Mouse (Mus musculus): Measurements from ENCODE around the gene Aen.

The Aen gene

DNA sequence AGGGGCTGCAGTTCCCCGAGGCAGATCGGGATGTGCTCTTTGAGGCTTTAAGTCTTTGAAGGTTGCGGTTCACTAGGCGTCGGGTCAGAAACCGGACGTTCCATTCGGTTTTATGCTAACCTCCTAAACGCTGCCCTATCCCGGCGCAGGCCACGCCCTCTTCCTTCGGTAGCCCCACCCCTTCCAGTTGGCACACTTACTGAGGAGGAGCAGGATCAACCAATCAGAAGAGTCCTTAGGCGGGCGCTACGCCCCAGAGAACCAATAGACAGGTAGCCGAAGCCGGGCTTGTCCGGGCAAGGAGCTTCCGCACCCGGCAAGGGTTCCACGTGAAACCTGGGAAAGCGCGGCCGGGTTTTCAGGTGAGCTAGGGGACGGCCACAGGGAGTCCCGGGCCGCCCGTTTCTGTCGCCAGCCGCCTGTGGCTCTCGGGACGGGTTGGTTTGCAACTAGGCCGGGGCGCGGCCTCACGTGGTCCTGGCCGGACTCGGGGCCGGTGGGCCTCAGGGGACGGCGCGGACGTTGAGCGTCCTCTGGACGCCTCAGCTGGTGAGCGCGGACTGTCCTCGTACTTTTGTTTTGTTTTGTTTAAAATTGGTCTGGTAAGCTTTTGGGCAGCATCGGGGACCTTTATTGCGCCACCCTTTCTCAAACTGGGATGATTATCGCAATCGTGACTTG lies at the start of gene Aen:
Gene Aen, plus strand, starts transcription at position 202 of the 681 bp plus-strand sequence.
- ChIA-PET CTCF (interaction anchor here in 3 of 4 experiments (0.7 to 2.2 kb wide), 12 partner anchors 15 to 450 kb away, joined by 3 to 16 read pairs (median 5); partner anchors contain the start of gene Det1 (in 2 of the 3)), POLR2A (interaction anchor here (0.6 to 7.2 kb wide), 69 partner anchors 9 to 1602 kb away, joined by 3 to 122 read pairs (median 5); partner anchors contain the start of genes Det1 (in 3 of the 4), Mrpl46 (in 3 of the 4), Mrps11 (in 3 of the 4) and Isg20 (in 2 of the 4))

DNA sequence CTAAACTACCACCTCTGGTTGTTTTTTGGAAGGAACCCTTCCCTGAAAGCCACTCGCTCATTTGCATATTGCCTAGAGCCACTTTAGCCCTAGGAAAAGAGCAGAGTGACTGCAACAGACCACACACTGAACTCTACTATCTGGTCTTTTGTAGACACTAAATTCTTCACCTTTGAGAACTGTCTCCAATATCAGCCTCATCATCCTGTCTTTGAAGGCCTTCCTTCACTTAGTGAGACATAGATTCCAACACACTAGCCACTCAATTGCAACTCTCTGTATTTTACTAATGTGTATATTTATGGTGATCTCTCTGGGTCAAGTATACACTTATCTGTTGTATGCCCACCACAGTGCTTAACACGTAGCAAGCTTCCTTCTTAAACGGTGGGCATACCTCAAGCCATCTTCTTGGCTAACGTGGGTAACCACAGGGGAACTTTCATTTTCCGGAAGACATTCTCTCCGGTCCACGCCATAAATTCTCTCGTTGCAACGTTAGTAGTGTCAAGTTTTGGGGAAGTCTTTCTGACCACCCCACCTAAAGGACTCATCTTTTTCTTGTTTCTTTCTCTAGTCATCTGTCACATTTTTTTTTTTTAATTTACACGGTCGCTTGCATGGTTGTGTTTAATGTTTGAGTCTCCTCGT lies 49.5 kb upstream of the Aen start:
- POLR2A ChIA-PET: interaction anchor here in 3 of 4 experiments (0.9 to 3.8 kb wide), 15 partner anchors 8 to 72 kb away, joined by 3 to 18 read pairs (median 4); partner anchors contain the start of genes Aen (in 3 of the 3), Mrpl46 (in 1 of the 3) and Mrps11 (in 1 of the 3)
- CTCF ChIA-PET: interaction anchor here in 3 of 4 experiments (0.8 to 2.6 kb wide), 7 partner anchors 20 to 243 kb away, joined by 3 to 9 read pairs (median 4); partner anchors contain the start of gene Aen (in 2 of the 3)

DNA sequence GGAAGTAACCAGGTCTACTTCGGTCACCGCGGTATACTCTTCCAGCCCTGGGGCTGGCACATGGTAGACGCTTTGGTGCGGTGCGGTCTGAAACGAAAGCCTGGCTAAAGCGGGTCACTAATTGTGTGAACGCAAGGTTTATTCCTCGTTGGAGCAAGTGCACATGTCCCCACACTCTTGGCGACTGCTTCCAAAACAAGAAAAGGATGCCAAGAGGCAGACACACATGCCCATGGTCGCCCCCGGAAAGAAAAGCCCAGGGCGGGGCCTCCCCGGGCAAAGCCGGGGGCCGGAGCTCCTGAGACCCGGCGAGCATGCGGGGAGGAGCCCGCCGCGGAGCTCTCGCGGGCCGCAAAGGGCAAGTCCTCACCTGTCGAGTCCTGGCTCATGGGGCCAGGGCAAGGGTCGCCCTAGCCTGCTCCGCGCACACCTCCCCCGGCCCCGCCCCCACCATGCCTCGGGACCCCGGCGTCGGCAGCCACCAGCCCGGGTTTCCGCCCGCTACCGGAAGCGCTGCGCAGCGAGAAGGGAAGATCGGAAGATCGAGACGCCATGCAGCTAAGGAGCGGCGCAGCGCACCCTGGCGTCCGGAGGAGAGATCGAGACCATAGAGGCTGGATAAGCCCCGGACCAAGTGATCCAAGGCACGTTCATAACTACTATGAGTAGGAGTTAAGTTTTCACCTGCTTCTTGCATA lies 48.8 kb upstream of the Aen start, which contains the start of gene Det1:
Gene Det1, minus strand, starts transcription at position 527 of the 698 bp plus-strand sequence.
- POLR2A ChIA-PET: interaction anchor here (0.5 to 3.8 kb wide), 23 partner anchors 8 to 72 kb away, joined by 3 to 18 read pairs (median 4); partner anchors contain the start of genes Aen (in 3 of the 4), Mrpl46 (in 2 of the 4) and Mrps11 (in 2 of the 4)
- CTCF ChIA-PET: interaction anchor here (0.5 to 2.6 kb wide), 16 partner anchors 20 to 755 kb away, joined by 3 to 9 read pairs (median 4); partner anchors contain the start of gene Aen (in 2 of the 4)

DNA sequence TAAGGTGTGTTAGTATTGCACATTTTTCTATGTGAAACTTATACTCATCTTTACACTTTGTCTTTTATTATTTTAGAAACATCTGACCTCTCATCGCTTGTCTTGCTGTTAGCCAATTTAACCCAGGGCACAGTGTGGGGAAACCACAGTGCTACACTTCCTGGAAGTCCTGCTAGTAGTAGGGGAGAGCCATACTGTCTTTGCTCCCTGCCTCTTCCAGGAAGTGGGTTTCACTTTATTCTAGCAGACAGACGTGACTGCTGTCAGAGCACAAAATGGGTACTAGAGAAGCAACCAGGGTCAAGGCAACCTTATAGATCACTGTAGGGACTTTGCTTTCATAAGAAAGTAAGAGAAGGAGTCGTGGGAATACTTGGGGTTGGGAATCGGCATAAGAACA lies 41.6 kb upstream of the Aen start:
- POLR2A ChIA-PET: interaction anchor here in 2 of 4 experiments (1.3 to 1.5 kb wide), 2 partner anchors 8 to 11 kb away, joined by 3 to 4 read pairs; partner anchors contain the start of gene Det1 (in 1 of the 2)

DNA sequence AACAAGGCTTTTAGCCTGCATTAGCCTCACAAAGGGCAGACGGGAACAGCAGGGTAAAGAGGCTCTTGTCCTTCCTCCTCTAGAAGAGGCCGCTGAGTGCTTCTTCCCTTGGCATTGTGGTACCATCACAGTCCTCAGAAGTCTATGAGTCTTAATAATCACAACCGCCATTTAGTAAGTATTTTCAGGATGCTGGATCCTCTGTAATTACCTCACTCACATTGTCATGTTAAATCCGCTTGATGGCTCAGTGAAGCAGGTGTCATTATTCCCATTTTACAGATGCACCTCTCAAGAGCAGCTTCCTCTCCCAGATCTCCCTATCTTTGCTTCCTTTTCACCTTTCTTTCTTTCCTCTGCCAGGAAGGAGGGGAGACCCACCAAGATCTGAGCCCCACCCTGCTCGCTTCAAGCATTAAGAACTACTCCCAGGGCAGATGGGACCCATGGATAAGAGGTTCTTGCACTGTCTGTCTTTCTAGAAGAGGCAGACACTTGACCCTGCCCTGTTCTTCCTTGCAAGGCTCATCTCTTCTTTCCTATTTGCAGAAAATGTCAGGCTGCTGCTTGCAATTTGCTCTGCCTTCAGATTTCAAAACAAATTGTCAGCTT lies 40.5 kb upstream of the Aen start:
- CTCF ChIA-PET: interaction anchor here in 1 of 4 experiments (1.0 kb wide), 1 partner anchor 234 kb away, joined by 3 read pairs; no protein-coding TSS in a partner anchor
- POLR2A ChIA-PET: interaction anchor here in 2 of 4 experiments (0.9 to 1.5 kb wide), 3 partner anchors 9 to 60 kb away, joined by 3 to 4 read pairs (median 3); partner anchors contain the start of gene Det1 (in 1 of the 2)

More for the DNA sequence above, 41.6 kb upstream of the Aen start:
- CTCF ChIA-PET: no interaction called here

DNA sequence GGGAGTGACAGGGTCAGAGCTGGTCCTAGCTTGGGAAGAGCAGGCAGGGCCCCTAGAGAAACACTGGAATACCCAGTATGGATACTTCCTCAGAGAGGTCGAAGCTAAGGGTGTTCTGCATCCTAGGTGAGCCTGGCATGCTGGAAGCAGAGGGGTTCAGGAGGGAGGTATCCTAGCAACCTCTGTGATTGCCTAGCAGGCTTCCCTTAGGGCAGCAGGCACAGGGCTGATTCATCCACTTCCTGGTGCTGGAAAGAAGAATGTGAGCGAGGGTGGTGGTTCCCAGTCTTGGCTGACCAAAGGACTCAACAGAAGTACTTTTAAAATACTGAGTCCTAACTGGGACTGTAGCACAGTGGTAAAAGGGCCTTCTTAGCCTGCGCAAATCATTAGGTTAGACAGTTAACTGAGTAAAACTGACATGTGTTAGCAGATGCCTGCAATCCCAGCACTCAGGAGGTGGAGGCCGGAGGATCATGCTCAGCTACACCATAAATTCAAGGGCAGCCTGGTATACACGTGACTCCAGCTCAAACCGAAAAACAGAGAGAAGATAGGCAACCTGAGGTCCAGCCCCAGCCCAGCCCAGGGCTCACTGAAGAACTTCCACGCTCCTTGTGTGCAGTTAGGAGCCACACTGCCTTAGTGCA lies 31.7 kb upstream of the Aen start:
- POLR2A ChIA-PET: interaction anchor here in 2 of 4 experiments (0.7 to 1.7 kb wide), 3 partner anchors 15 to 34 kb away, joined by 3 to 4 read pairs (median 3); no protein-coding TSS in a partner anchor
- CTCF ChIA-PET: interaction anchor here in 1 of 4 experiments (1.2 kb wide), 1 partner anchor 32 kb away, joined by 3 read pairs; the partner anchor contains the start of gene Aen

DNA sequence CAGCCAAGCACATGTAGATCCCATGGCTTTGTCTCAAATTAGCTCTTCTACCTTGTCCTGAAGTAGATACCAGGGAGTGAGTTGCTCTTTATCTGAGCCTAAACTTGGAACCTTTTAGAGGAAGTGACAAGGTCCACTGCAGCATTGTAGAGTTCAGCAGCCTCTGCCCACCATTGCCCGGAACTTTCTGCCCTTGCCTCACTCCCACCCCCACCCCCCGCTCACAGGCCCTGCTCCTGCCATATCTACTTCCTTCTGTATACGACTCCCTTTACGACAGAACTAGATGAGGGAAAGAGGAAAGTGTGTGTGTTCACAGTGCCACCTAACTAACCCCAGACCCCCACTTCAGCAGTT lies 31.2 kb upstream of the Aen start:
- CTCF ChIA-PET: no interaction called here
- POLR2A ChIA-PET: interaction anchor here in 2 of 4 experiments (0.7 to 1.7 kb wide), 4 partner anchors 13 to 34 kb away, joined by 3 to 4 read pairs (median 4); no protein-coding TSS in a partner anchor

DNA sequence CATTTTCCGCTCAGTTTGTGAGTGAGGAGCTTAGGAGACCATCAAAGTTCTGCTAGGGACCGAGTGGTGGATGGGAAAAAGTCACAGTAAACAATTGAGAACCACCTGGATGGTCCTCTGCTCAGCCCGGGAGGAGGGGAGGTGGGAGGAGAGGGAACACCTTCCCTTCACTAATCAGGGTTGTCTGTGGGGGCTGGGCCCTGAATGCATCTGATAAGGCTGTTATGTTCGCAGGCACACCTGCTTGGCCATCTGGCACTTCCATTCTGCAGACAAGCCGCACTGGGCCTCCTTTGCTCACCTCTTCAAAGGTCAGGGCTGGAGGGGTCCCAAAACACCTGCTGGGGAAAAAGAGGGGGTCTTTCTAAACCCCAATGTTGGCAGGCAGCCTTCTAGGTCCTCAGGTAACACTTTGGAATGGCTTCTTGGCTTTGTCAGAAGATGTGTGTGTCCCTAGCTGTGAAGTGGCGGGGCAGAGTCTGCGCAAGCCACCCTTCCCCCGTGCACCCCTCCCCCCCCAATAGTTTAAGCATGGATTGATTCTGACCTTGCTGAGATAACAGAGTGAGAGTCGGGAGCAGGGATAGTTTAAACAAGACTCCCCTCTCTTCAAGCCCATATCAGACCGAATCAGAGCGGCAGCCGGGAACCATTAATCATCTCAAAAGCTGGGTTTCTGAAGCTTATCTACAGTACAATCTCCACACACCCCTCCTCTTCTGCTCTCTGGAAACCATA lies 30.3 kb upstream of the Aen start:
- CTCF ChIA-PET: no interaction called here
- POLR2A ChIA-PET: interaction anchor here in 2 of 4 experiments (0.5 to 1.0 kb wide), 3 partner anchors 11 to 224 kb away, joined by 3 to 7 read pairs (median 3); partner anchors contain the start of gene Aen (in 1 of the 2)

DNA sequence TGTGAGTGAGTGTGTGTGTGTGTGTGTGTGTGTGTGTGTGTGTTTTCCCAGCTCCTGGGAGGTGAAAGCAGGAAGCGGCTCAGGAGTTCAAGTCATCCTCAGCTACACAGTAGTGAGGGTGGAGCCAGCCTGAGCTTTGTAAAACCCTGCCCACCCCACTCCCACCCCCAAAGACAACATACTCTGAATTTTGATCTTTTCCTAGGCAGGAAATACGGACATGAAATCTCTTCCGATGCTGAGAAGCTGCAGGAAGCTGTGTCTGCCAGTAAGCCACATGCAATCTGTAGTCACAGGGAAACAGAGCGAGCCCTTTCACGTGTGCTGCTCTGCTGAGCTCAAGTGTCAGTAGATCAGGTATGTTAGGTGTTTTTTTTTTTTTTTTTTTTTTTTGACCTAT lies 26.9 kb upstream of the Aen start:
- ChIA-PET CTCF (interaction anchor here in 2 of 4 experiments (0.6 kb wide), 2 partner anchors 13 to 89 kb away, joined by 3 to 5 read pairs; no protein-coding TSS in a partner anchor), POLR2A (interaction anchor here in 1 of 4 experiments (0.6 to 1.1 kb wide), 4 partner anchors 27 to 84 kb away, joined by 3 to 4 read pairs (median 4); partner anchors contain the start of gene Aen)

DNA sequence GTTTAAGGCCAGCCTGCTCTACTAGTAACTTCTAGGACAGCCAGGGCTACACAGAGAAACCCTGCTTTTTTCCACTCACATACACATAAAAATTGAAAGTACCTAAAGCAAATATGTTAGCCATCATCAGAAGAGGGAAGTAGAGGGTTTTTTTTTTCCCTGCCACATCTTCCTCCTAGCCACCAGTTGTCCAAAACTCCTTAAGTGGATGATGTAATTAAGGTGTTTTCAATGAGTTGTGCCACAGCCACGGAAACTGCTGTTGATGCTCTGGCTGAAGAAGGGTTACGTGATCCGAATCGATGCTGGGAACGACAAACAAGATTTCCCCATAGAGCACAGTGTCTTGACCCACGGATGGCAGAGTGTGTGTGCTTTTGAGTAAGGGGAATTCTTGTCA lies 23.3 kb upstream of the Aen start:
- CTCF ChIA-PET: no interaction called here

DNA sequence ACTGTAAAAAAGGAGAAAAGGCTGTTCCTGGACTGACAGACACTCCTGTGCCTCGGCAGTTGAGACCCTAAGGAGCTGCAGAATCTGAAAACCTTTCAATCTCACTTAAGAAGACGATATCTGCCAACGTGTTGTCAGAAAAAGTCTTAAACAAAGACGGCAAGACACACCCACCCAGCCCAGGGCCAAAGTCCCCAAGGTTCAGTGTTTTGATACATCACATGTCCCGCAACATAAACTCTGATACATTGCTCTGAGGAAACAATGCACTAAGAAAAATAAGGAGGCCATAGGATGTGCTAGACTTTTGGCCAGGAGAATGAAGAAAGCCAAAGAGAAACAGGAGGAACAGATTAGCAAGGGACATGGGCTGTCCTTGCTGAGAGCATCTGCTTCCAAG lies 22.8 kb upstream of the Aen start:
- POLR2A ChIA-PET: no interaction called here
- CTCF ChIA-PET: no interaction called here

More for the DNA sequence above, 23.3 kb upstream of the Aen start:
- POLR2A ChIA-PET: no interaction called here

DNA sequence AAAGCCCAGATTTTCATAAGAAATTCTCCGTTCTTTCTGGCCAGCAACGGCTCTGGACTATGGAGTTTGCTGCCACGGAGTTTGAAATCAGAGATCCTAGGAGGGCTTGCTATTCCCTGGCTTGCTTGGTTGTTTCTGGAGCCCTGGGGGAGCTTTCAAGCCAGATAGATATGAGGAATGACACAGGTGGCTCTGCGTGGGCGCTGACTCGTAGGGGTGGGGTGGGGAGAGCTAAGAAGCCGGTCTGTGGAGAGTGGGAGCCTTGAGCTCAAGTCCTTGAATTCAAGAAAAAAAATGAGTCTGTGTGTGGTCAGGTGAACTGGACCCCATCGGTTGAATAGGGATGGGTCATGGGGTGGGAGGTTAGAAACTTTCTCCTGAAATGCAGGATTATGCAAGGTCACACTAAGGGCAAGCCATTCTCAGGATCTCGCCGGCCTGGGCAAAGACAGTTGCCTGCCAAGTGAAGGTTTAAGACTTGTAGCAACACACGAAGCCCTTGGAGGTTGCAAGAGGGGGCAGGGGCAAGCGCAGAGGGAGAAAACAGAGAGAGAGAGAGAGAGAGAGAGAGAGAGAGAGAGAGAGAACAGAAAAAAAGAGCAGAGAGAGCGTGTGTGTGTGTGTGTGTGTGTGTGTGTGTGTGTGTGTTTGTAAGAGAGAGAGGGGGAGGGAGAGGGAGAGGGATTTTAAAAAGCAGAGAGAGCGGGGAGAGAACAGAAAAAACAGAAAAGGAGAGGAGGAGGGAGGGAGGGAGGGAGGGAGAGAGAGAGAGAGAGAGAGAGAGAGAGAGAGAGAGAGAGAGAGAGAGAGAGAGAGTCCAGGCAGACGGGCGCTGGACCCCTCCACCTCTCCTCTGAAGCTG lies 13.8 kb upstream of the Aen start:
- CTCF ChIA-PET: interaction anchor here in 3 of 4 experiments (0.6 to 1.0 kb wide), 3 partner anchors 13 to 177 kb away, joined by 3 to 4 read pairs (median 3); no protein-coding TSS in a partner anchor
- POLR2A ChIA-PET: interaction anchor here in 3 of 4 experiments (0.6 to 2.2 kb wide), 3 partner anchors 14 to 220 kb away, joined by 3 to 19 read pairs (median 3); partner anchors contain the start of gene Aen (in 1 of the 3)

DNA sequence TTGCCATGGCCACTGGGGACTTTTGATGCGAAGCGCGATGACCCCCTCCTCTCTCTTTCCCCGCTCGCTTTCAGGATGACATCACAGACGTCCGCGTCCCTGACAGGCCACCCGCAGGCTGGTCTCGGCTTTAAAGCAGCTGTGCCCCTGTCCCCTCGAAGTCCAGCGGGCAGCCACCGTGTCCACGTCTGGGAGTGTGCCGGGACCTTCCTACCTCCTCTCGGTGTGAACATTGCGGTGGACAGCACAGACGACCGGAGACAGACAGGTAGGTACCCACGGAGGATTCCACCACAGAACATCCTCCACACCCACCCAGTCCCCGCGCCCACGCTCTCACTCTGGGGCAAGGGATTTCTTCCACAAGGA lies 13.2 kb upstream of the Aen start:
- ChIA-PET POLR2A (interaction anchor here in 2 of 4 experiments (0.6 to 2.2 kb wide), 3 partner anchors 13 to 220 kb away, joined by 3 to 19 read pairs (median 5); partner anchors contain the start of gene Aen (in 2 of the 2)), CTCF (no interaction called here)

DNA sequence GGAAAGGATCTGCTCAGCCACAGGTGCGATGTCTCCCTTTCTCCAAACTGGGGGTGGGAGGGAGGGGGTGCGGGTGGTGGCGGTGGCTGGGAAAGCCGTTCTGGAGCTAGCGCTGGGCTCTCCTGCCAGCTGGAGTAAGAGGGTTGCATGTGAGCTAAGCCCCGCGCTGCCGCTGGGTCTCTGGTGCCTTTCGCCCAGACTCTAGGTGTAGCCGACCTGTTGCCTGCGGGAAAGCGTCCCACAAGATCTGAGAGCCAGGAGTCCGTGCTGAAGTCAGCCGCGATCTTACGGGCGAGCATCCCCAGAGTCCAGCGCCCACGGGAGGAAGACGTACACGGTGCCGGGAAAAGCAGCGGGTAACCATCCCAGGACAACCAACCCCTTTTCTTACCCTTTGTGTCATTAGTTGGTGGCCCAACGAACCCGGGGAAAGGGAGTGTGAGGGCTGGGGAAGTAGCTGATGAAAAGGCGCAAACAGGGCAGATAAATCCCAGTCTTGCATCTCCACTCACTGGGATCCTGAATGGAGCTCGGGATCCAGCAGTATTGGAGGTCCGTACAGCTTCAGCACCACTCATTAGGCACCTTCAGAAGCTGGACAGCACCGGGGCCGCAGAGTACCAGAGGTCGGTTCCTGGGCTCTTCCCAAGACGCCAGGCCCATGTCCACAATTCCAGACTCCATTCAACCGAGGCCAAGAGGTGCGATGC lies 12.5 kb upstream of the Aen start:
- POLR2A ChIA-PET: interaction anchor here in 3 of 4 experiments (0.6 to 2.2 kb wide), 10 partner anchors 13 to 214 kb away, joined by 3 to 19 read pairs (median 4); partner anchors contain the start of gene Aen (in 3 of the 3)
- CTCF ChIA-PET: interaction anchor here in 2 of 4 experiments (1.1 to 1.3 kb wide), 2 partner anchors 117 to 176 kb away, joined by 3 read pairs; no protein-coding TSS in a partner anchor

DNA sequence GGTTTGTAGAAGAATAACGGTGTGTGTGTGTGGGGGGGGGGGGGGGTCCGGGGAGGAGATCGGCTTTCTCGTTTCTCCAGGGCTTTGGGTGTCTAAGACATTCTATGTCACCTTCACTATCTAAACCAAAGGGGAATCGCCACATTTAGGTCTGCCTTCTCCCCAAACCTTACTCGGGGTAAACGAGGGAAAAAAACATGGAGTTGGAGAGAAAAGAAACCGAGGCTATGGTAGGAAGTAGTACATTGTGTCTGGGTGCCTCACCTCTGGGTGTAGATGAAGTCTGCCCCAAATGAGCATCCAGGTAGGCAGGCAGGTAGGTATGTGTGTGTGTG lies 12.0 kb upstream of the Aen start:
- CTCF ChIA-PET: interaction anchor here in 2 of 4 experiments (1.1 to 1.3 kb wide), 2 partner anchors 118 to 175 kb away, joined by 3 read pairs; no protein-coding TSS in a partner anchor
- POLR2A ChIA-PET: interaction anchor here in 3 of 4 experiments (0.6 to 2.2 kb wide), 11 partner anchors 12 to 215 kb away, joined by 3 to 19 read pairs (median 4); partner anchors contain the start of gene Aen (in 3 of the 3)
